Mouse (Mus musculus) gastrocnemius, postnatal 10 days (tissue): ENCODE results near the gene Rab36. TPM values are rescaled to one million over a fixed set of nuclear protein-coding genes. Genes with fewer than 3 reads are reported as not detected.

Source experiments
- DNase-seq: peaks from one replicate; pipeline ENCODE4 v3.0.0; 2021; ENCODE audit warnings: mixed read lengths
- total RNA-seq, 2 experiments: library from RNA; stranded (reverse); gene quantifications; 2 replicates each; pipeline ENCODE4 v1.2.3; 2021

Rab36 gene
- total RNA-seq, 2 experiments from 2014 or later, result 1.3 to 2.2 TPM

DNA sequence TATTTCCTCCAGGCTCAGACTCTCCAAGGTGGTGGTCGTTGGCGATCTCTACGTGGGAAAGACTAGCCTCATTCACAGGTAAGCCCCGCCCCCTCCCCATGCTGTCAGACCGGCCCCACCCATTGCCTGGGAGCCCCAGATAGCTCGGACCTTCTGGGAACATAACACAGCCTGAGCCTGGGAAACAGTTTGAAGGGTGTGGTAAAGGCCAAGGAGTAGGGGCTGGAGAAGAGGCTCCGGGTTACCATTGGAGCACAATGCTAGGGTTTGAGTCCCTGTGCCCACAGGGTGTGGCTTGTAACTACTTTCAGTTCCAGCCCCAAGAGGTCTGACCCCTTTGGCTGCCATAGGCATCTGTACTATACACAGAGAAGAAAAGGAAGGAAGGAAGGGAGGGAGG is 7.6 kb downstream of the Rab36 start:
- no peak for DNase-seq

GRCm38 (mm10) chr10:75045831-75046230 is 9.0 kb downstream of the Rab36 start:
- no peak for DNase-seq

GRCm38 (mm10) chr10:75048711-75049110 is 11.9 kb downstream of the Rab36 start:
- DNase-seq, result no peak

DNA sequence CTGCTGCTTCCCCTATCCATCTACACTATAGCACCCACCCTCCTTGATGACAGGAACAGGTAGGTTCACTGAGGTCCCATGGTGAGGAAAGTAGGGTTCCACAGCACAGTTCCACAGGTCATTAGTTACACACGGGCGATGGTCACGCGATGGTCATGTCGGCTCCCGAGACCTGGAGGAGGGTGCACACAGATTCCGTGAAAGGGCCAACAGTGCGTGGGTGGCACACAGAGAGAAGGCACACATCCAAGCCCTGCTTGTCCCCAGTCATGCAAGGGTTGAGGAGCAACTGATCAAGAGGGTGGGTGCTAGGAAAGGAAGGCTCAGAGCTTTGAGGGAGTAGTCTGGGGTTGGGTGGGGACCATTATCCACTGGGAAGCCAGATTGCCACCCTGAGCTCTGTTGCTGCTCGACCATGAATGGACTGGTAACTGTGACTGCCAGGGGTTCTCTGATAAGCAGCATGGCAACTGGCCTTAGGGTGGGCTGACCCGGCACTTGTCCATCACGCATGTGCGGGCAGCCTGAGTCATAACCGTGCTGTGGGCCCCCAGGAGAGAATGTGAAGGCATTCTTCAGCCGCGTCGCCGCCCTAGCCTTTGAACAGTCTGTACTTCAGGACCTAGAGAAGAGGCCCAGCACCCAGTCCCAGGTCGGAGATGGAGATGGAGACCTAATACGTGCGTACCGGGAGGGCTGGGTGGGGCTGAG is 14.7 kb downstream of the Rab36 start:
- no peak for DNase-seq

- DNase-seq, result no peak
Observed at GRCm38 (mm10) chr10:75052902-75053301, 16.0 kb downstream of the Rab36 start.

DNA sequence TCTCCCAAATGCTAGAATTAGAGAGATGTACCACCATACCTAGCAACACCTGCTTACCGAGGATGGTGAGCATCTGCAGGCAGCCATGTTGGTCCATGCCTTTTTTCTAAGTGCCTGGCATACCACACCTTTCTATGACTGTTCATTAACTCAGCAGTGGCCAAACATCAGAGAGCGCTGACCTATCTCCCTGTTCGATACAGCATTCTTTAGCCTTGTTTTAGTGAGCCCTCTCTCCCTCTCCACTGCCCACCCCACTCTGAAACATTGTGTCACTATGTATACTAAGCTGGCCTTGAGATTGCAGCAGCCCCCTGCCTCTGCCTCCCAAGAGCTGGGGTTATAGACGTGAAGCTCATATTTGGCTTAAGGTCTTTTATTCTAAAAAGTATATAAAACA is 16.8 kb downstream of the Rab36 start:
- DNase-seq, result no peak

DNA sequence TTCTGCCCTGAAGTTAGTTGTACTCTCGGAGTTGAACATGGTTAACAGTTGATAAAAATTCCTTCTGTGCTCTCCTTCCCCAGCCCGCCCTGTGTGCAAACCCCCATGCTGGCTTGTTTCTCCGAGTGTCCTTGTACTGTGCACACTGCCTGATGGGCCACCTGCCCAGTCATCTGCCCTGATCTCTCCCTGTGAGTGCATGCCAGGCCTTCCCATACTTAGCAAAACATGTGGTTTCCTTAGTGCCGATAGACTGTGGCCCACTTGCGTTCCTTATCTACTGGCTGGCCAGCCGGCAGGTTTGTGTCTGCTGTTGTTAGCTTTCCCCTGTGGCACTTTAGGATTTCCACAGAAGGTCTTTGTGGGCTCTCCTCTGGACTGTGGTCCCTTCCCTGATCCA is 17.3 kb downstream of the Rab36 start:
- DNase-seq, result peak; percentile 26

DNA sequence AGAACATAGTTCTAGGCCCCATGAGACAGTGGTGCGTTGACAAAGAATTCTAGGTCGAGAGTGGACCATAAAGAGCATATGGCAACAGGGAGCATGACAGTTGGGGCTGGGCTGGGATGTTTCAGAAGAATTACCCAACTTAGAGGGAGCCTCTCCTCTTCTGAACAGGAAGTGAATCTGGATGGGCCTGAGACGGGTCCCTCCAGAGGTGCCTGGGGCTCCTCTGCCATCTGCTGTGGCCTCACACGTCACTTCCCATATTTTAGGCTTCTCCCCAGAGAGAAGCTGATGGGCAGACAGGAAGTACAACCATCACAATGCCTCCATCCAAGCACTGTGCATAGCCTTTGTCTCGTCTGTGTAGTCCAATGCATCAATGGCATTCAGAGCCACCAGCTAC is 18.8 kb downstream of the Rab36 start:
- no peak for DNase-seq

- DNase-seq, result no peak
Observed at GRCm38 (mm10) chr10:75056255-75056654, 19.4 kb downstream of the Rab36 start.

GRCm38 (mm10) chr10:75058336-75058735 is 21.5 kb downstream of the Rab36 start:
- no peak for DNase-seq

GRCm38 (mm10) chr10:75058761-75059395 is 22.0 kb downstream of the Rab36 start:
- no peak for DNase-seq

DNA sequence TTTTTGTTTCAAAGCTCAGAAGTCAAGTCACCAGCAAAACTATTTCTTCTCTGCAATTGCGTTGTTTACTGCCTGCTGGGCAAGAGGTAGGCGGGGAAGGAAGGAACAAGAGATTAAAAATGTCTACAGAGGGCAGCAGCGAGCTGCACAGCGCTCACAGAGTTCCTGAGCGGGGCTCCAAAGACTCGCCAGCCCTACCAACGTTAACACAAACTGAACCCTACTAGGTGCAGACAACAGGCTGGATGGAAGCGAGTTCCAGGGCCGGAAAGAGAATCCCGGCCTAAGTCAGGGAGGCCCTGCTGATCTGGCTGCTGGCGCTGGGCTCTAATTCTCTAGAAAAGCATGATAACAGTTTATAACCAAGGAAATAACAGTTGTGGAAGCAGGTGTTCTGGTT is 22.5 kb downstream of the Rab36 start:
- DNase-seq, result peak; percentile 64

DNA sequence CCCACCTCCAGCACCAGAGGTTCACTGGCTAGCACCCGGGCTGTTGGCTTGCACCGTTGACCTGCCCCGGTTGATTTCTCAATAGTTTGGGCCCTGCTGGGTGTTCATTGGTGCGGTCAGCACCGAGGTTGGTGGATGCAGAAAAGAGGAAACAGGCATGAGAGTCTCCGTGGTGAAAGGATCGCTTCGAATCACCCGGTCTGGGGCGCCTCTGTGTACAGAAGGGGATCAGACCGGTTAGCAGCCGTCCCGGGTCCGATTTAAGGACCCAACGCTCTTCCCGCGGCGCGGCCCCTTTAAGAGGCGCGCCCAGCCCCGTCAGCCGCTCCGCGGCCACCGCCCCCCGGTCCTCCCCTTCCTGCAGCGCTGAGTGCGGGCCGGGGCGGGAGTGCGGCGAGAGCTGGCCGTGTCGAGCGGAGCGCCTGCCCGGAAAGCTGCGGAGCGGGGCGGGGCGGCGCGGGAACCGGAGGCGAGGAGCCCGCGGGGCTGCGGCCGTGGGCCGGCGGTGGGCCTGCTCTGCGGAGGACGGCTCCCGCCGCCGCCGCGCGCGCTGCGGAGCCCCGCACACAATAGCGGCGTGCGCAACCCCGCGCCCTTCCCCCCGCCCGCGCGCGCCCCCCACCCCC is 23.5 kb downstream of the Rab36 start, which contains the start of gene Bcr:
Gene Bcr, plus strand, starts transcription at position 376 of the 626 bp plus-strand sequence.
- peak; percentile 76 for DNase-seq

DNA sequence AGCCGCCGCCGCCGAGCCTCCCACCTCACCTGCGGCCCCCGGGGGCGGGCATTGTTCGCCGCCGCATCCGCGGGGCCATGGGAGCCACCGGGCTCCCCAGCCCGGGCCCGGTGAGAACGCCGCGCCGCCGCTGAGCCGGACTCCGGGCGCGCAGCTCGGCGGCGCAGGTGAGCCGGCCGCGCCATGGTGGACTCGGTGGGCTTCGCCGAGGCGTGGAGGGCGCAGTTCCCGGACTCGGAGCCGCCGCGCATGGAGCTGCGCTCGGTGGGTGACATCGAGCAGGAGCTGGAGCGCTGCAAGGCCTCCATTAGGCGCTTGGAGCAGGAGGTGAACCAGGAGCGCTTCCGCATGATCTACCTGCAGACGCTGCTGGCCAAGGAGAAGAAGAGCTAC is 24.0 kb downstream of the Rab36 start:
- DNase-seq, result peak; percentile 33

DNA sequence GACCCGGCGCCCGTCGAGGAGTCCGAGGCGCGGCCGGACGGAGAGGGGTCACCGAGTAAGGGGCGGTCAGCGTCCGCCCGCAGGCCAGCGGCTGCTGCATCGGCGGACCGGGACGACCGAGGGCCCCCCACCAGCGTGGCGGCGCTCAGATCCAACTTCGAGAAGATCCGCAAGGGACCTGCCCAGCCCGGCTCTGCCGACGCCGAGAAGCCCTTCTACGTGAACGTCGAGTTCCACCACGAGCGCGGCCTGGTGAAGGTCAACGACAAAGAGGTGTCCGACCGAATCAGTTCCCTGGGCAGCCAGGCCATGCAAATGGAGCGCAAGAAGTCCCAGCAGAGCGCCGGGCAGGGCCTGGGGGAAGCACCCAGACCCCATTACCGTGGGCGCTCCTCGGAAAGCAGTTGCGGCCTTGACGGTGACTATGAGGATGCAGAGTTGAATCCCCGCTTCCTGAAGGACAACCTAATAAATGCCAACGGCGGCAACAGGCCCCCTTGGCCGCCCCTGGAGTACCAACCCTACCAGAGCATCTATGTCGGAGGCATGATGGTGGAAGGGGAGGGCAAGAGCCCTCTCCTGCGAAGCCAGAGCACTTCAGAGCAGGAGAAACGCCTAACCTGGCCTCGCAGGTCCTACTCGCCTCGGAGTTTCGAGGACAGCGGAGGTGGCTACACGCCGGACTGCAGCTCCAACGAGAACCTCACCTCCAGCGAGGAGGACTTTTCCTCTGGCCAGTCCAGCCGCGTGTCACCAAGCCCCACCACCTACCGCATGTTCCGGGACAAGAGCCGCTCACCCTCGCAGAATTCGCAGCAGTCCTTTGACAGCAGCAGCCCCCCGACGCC is 24.7 kb downstream of the Rab36 start:
- DNase-seq, result peak; percentile 40

DNA sequence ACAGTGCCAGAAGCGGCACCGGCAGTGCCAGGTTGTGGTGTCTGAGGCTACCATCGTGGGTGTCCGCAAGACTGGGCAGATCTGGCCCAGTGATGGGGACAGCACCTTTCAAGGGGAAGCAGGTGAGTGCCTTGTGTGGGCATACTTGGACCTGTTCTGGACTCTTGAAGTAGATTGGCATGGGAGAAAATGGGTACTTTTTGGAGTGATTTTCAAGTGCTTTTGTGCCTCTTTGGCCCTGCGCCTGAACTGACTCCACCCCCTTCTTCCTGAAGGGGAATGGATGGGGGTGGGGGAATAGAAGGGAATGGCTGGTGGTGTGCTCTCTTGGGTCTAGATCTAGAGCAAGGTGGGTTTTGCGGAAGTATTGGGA is 25.3 kb downstream of the Rab36 start:
- DNase-seq, result no peak

- no peak for DNase-seq
Observed at GRCm38 (mm10) chr10:75062621-75063020, 25.8 kb downstream of the Rab36 start.

GRCm38 (mm10) chr10:75063301-75063965 is 26.6 kb downstream of the Rab36 start:
- no peak for DNase-seq

DNA sequence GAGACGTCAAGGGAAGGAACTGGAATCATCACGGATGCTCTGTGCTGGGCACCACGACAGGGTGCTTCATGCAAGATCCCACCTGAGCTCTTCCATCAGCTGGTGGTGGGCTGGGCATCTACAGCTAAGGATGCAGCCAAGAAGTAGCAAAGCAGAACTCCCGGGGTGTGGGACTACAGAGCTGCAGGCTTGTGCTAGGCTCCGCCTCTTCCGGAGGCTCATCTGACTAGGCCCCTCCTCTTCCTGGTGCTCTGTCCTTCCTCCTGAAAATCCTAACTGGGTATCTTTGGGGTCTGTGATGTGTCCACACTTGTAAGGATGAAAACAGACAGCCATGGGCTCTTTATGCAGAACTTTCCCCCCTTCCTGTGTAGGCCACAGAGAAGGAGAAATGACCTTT is 28.8 kb downstream of the Rab36 start:
- DNase-seq, result no peak

GRCm38 (mm10) chr10:75067446-75067845 is 30.6 kb downstream of the Rab36 start:
- DNase-seq, result no peak

GRCm38 (mm10) chr10:75068086-75068485 is 31.2 kb downstream of the Rab36 start:
- DNase-seq, result no peak
